Mouse (Mus musculus) E14TG2a.4 (cell line): Measurements from ENCODE around the gene Ggn.

Source experiments
- H3K27me3 ChIP-seq: 2 replicates; pipeline ENCODE4 v1.6.1; 2014; ENCODE audit warnings: low read length, control low read depth; ENCODE audit not compliant: insufficient read depth
- H3K36me3 ChIP-seq: 2 replicates; pipeline ENCODE4 v1.6.1; 2014; ENCODE audit warnings: low read length, control low read depth; ENCODE audit not compliant: insufficient read depth
- H3K4me1 ChIP-seq: replicated peaks from 2 replicates; pipeline ENCODE4 v1.6.1; 2014; ENCODE audit warnings: low read depth, low read length, control low read depth
- H3K4me3 ChIP-seq: replicated peaks from 2 replicates; pipeline ENCODE4 v1.5.1; 2014; ENCODE audit warnings: mild to moderate bottlenecking, low read length
- H3K9me3 ChIP-seq: 2 replicates; pipeline ENCODE4 v1.6.1; 2014; ENCODE audit warnings: low read length, control low read depth
- CTCF ChIP-seq: conservative IDR thresholded peaks from 2 replicates; pipeline ENCODE4 v1.5.1; 2014; ENCODE audit warnings: low read length
- NANOG ChIP-seq: IDR thresholded peaks from 2 replicates; pipeline ENCODE4 v1.6.1; 2014; ENCODE audit warnings: borderline replicate concordance, low read length, mixed read lengths
- POU5F1 ChIP-seq: IDR thresholded peaks from 2 replicates; pipeline ENCODE4 v1.6.1; 2014; ENCODE audit warnings: low read length, borderline replicate concordance

Gene Ggn

GRCm38 (mm10) chr7:29154018-29154720, 15.8 kb upstream of the Ggn start:
- TF ChIP-seq POU5F1: no peak
- TF ChIP-seq CTCF: peak; percentile 64
- peaks cover 33% of the 10 kb centered on the region for H3K36me3 ChIP-seq
- H3K27me3 ChIP-seq: no peaks in the 10 kb centered on the region
- H3K4me3 ChIP-seq: peak overlapping the region; percentile 99; the same call in 1 of the 2 replicates
- H3K9me3 ChIP-seq: no peaks in the 10 kb centered on the region
- peaks cover 47% of the 10 kb centered on the region for H3K4me1 ChIP-seq

DNA sequence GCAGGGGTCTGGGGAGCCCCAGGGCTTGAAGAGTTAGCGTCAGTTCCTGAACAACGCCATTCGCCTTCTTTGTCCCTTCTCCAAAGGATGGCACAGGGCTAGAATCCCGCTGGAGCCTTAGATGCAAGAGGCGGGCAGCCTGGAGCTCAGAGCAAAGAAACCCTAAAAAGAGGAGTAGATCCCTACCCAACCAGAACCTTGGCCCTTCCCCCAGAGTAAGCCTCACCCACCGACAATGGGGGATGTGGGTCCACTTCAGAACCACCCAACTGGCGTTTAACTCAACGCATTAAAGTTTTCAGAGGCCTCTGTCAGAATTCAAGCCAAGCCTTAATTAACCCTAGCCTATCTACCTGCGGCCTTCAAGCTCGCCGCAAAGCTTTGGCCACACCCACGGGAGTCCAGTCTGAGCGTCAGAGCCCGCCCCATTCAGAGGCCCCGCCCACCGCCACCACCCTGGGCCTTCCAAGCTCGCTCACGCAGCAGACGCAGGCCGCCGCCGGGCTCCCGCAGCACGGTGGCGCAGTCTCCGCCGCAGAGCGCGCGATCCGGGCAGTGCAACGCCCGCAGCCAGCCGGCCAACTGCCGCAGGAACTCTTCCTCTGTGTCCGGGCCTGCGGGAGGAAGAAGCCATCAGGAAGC, 14.7 kb upstream of the Ggn start:
- Histone ChIP-seq H3K9me3 (no peaks in the 10 kb centered on the region), H3K27me3 (peaks cover 9% of the 10 kb centered on the region; the same call in 1 of the 2 replicates), H3K4me1 (peaks cover 57% of the 10 kb centered on the region), H3K4me3 (peak overlapping the region; percentile 99), H3K36me3 (peaks cover 23% of the 10 kb centered on the region)
- TF ChIP-seq NANOG (no peak), POU5F1 (no peak), CTCF (no peak)

DNA sequence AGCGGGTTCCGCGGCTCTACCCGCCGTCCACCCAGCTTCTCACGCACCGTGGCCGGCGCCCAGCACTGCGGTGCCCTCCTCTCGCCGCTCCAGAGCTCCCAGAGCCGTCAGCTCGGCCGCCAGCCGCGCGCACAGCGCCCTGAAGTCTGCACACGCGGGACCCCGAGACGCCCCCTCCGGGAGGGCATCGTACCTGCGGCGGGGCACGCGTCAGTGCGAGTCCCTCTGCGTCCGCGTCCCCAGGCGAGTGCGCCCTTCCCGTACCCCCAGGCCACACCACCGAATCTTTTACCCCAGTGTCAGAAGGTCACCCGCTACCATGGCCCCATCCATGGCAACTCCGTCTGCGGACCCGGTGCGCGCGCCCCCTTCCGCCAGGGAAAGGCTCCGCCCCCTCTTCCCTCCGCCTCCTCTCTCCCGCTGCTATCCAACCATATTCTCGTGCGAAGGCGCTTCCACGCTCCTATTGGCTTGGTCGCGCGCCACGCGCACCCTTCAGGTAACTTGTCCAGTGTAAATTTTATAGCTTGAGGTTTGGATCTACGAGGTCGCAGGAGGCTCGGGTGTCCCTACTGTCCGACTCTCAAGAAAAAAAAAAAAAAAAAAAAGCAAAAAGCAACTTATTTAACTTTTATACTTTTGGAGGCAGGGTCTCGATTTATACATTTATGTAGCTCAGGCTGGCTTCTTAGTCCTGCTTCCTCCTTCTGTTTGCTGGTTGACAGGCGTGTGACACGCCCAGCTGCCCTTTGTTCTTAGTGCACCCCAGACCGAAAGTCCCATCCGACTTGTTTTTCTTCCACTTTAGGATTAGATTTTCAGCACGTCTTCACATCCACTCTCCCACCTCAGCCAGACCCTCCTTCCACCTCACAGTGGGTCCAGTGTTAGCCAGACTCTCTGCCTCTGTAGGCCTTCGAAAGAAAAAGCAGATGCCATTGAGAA, 13.9 kb upstream of the Ggn start, which contains the start of gene Fam98c:
Gene Fam98c (minus strand): TSS at position 397 of the 945 bp plus-strand sequence.
- Histone ChIP-seq H3K36me3 (peaks cover 23% of the 10 kb centered on the region), H3K4me1 (peaks cover 61% of the 10 kb centered on the region), H3K4me3 (peak within 1 kb of the TSS; percentile 99), H3K27me3 (peaks cover 14% of the 10 kb centered on the region; the same call in 1 of the 2 replicates), H3K9me3 (no peaks in the 10 kb centered on the region)
- TF ChIP-seq CTCF (no peak), NANOG (no peak), POU5F1 (no peak)

DNA sequence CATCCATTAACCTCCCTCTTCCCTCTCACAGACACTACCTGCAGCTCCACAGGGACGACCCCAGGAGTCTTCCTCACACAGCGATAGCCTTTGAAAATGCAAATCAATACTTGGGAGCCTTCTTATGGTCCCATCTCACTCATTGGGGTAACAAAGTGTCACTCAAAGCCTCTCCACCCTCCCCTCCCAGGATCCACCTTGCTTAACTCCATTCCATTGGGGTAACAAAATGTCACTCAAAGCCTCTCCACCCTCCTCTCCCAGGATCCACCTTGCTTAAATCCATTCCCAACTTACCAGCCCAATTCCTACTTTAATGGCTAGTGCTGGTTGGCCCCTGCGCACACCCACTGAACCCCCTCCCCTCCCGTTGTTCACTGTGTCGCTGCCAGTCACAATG, 11.7 kb upstream of the Ggn start:
- TF ChIP-seq POU5F1 (no peak), NANOG (no peak), CTCF (no peak)
- H3K36me3 ChIP-seq: peaks cover 13% of the 10 kb centered on the region
- peaks cover 78% of the 10 kb centered on the region for H3K4me1 ChIP-seq

GRCm38 (mm10) chr7:29162294-29162693, 7.7 kb upstream of the Ggn start:
- TF ChIP-seq POU5F1 (no peak), NANOG (no peak), CTCF (no peak)

More for the DNA sequence above, 11.7 kb upstream of the Ggn start:
- H3K9me3 ChIP-seq: no peaks in the 10 kb centered on the region
- H3K4me3 ChIP-seq: peak overlapping the region; percentile 72
- H3K27me3 ChIP-seq: peaks cover 18% of the 10 kb centered on the region; the same call in 1 of the 2 replicates

DNA sequence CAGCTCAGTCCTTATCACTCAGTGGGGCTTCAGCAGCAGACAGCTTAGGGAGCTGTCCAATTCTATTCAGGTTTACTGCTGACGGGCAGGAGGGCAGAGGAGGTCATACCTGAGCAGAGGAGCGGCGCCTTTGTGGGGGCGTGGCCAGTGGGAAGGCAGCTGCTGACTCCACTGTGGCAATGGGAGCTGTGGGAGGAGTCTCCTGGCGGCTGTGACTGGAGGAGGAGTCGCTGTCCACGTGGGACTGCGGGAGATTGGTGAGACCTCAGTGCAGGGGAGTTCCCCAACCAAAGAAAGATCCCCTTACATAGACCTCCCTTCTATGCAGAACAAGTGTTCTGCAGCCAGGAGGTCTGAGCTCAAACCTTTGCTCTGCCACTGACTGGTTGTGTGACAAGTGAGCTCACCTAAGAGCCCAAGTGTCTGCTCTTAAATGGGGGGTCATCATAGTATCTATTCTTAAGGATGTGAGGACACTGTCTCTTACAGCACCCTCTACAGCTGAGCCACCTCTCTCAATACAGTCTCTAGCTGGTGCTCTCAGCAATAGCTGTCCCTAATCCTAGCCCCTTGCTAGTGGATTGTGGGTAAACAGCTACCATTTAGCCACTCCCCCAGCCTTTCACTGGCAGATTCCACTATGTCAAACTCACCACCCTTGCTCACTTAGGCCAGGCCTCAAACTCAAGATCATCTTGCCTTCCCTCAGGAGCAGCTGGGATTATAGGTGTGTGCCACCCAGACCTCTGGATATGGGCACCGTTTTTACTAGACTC, 7.1 kb upstream of the Ggn start:
- TF ChIP-seq POU5F1: no peak
- TF ChIP-seq CTCF: no peak
- no peak for TF ChIP-seq NANOG
- Histone ChIP-seq H3K36me3 (peaks cover 11% of the 10 kb centered on the region), H3K4me3 (peak overlapping the region; percentile 33; the same call in 1 of the 2 replicates), H3K4me1 (peaks cover 68% of the 10 kb centered on the region), H3K9me3 (no peaks in the 10 kb centered on the region), H3K27me3 (peaks cover 22% of the 10 kb centered on the region; the same call in 1 of the 2 replicates)

More at GRCm38 (mm10) chr7:29162294-29162693, 7.7 kb upstream of the Ggn start:
- Histone ChIP-seq H3K4me1 (peaks cover 68% of the 10 kb centered on the region), H3K36me3 (peaks cover 11% of the 10 kb centered on the region), H3K27me3 (peaks cover 22% of the 10 kb centered on the region; the same call in 1 of the 2 replicates), H3K9me3 (no peaks in the 10 kb centered on the region), H3K4me3 (peak overlapping the region; percentile 70)

DNA sequence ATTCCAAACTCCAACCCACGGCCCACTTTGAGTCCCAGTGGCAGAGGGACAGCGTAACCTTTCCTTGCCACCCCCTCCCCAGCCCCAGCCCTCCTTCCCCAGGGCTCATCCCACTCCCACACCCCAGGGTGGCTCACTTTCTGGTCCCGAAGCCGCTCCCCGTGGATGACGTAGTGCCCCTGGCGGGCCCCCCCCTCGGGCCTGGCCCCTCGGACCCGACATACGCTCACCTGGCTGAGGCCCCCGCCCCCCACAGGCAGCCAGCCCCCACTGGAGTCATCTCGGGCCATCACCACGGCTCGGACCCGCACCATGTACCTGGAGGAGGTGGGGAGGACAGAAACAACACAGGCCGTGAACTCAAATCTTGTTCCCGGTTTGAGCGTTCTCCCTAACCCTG, 2.4 kb upstream of the Ggn start:
- TF ChIP-seq POU5F1 (no peak), CTCF (no peak)
- Histone ChIP-seq H3K9me3 (no peaks in the 10 kb centered on the region), H3K4me3 (peak overlapping the region; percentile 88), H3K4me1 (peaks cover 65% of the 10 kb centered on the region), H3K36me3 (peaks cover 9% of the 10 kb centered on the region), H3K27me3 (peaks cover 25% of the 10 kb centered on the region)

- no peaks in the 10 kb centered on the region for H3K9me3 ChIP-seq
- H3K36me3 ChIP-seq: peaks cover 15% of the 10 kb centered on the region
- H3K27me3 ChIP-seq: peaks cover 31% of the 10 kb centered on the region
- peaks cover 66% of the 10 kb centered on the region for H3K4me1 ChIP-seq
- TF ChIP-seq NANOG (no peak), POU5F1 (no peak), CTCF (no peak)
- H3K4me3 ChIP-seq: peak overlapping the region; percentile 88
Measured at GRCm38 (mm10) chr7:29168121-29168695, 1.8 kb upstream of the Ggn start.
